Mouse (Mus musculus) ES-E14 (cell line): Measurements from ENCODE around the gene Kalrn.

Source experiments
- HCFC1 ChIP-seq: IDR thresholded peaks from 2 replicates; pipeline ENCODE4 v1.6.1; 2012; ENCODE audit warnings: low read length, inconsistent platforms, borderline replicate concordance; ENCODE audit not compliant: insufficient read depth
- ZNF384 ChIP-seq: IDR thresholded peaks from 2 replicates; pipeline ENCODE4 v1.6.1; 2012; ENCODE audit warnings: low read depth, low read length, inconsistent platforms

- TF ChIP-seq HCFC1, result no peak
- TF ChIP-seq ZNF384, result no peak
These were observed 43.3 kb downstream of the Kalrn start for GRCm38 (mm10) chr16:34530029-34530428.
